Mouse (Mus musculus) embryonic facial prominence, embryonic 14.5 days (tissue): ENCODE data around the gene Echs1. TPM values are rescaled to one million over a fixed set of nuclear protein-coding genes. Genes with fewer than 3 reads are reported as not detected.
"Not testable (repeated sequence)": the region's sequence is repeated elsewhere in the genome, so short reads cannot be mapped to it uniquely, and the experiment has no call there.

Source experiments
- ATAC-seq: fragments of 200-750 bp; cut with Nextera tagmentation; 2 replicates; pipeline ENCODE4 v1.8.0; 2017; ENCODE audit warnings: low read depth, moderate number of reproducible peaks, moderate TSS enrichment
- DNase-seq: peaks from one replicate; pipeline ENCODE4 v3.0.0-alpha.2; 2015; ENCODE audit warnings: low spot score
- H3K27ac ChIP-seq: fragments of 300-500 bp; sonication (generic); replicated peaks from 2 replicates; pipeline ENCODE4 v1.5.1; 2014; ENCODE audit warnings: low read depth, mild to moderate bottlenecking, low read length, moderate library complexity
- H3K27me3 ChIP-seq: fragments of 300-500 bp; sonication (generic); replicated peaks from 2 replicates; pipeline ENCODE4 v1.6.1; 2014; ENCODE audit warnings: low read length; ENCODE audit not compliant: control insufficient read depth, insufficient read depth
- H3K36me3 ChIP-seq: fragments of 300-500 bp; sonication (generic); 2 replicates; pipeline ENCODE4 v1.6.1; 2014; ENCODE audit warnings: low read length, mixed read lengths; ENCODE audit not compliant: control insufficient read depth, insufficient read depth
- H3K4me1 ChIP-seq: fragments of 300-500 bp; sonication (generic); 2 replicates; pipeline ENCODE4 v1.6.1; 2014; ENCODE audit warnings: antibody characterized with exemption, low read length; ENCODE audit not compliant: control insufficient read depth, insufficient read depth
- H3K4me2 ChIP-seq: fragments of 300-500 bp; sonication (generic); 2 replicates; pipeline ENCODE4 v1.6.1; 2014; ENCODE audit warnings: low read depth, mild to moderate bottlenecking, low read length, moderate library complexity, mixed read lengths
- H3K4me3 ChIP-seq: fragments of 300-500 bp; sonication (generic); 2 replicates; pipeline ENCODE4 v1.5.1; 2014; ENCODE audit warnings: low read depth, mild to moderate bottlenecking, low read length
- H3K9ac ChIP-seq: fragments of 300-500 bp; sonication (generic); 2 replicates; pipeline ENCODE4 v1.6.1; 2014; ENCODE audit warnings: low read depth, mild to moderate bottlenecking, low read length, moderate library complexity, mixed read lengths
- H3K9me3 ChIP-seq: fragments of 300-500 bp; sonication (generic); 2 replicates; pipeline ENCODE4 v1.6.1; 2016; ENCODE audit warnings: low read length; ENCODE audit not compliant: control insufficient read depth
- WGBS: fragments of 180-500 bp; shearing (Covaris S2); extraction: QIAGEN DNeasy Blood & Tissue Kit; methylation state at CpG from one replicate; pipeline ENCODE4 v1.1.7; 2014; 5-methylcytosine and 5-hydroxymethylcytosine counted together
- polyA plus RNA-seq: library from polyadenylated mRNA; unstranded; fragments of >200 nt; fragmentation: Nextera tagmentation; extraction: Ambion mirVana; gene quantifications from 2 replicates; pipeline ENCODE4 v1.2.1, GENCODE M21; 2014

Echs1 gene
- polyA plus RNA-seq, 1 experiment from 2014 or later = 136 TPM

DNA sequence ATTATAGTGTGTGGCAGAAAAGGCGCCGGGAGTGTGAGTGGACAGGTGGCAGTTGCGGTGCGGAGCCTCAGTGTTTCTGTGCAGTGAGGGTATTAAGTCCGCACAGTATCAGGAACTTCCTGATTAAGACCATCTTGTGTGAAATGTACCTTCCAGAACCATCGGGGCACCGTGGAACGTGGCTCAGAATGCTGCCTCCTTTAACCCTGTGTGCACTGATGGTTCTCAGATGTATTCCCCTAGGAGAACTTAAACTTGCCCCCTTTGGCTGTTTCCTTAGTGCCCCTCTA is 21.7 kb upstream of the Echs1 start:
- 0% methylated on average over 8 of the region's 8 CpGs for WGBS
- ATAC-seq = no peak

DNA sequence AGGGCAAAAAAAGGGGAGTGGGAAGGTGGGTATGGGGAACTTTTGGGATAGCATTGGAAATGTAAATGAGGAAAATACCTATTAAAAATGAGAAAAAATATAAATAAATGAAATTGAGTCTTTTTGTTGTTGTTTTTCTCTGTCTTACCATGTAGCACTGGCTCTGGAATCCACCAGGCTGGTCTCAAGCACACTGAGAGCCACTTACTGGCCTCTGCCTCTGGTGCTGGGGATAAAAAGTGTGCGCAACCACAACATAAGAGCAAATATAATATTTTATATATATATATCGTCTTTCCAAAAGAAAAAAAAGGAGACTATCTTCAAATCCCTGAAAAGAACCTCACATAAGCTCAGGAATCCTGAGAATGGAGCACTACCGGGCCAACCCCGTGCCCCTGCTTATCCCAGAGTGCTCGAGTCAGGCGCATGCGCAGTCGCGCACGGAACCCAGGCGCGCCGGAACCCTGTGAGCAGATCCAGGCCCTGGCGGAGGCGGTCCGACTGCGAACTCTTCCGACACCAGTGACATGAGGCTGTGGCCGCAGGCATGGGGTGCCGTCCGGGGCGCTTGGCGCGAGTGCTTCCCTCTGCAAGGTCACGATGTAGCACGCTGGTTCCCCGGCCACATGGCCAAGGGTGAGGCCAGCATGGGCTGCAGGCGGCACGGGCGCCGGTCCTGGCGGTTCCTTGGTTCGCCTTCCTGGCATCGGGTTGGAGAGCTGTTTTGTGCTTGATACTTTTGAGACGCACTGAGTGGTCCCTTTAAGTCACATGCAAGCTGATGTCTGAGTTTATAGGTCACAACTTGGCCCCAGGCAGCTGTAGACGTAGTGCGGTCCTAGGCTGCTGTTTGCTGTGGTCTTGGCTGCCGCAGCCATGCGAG is 21.1 kb upstream of the Echs1 start, which contains the start of gene Mtg1:
TSS of gene Mtg1 (plus strand) at position 430 of the 886 bp plus-strand sequence.
- Histone ChIP-seq H3K9ac (peak within 1 kb of the TSS; percentile 88), H3K27me3 (no peaks in the 10 kb centered on the region), H3K9me3 (no peaks in the 10 kb centered on the region), H3K4me3 (peak within 1 kb of the TSS; percentile 78), H3K4me2 (peak within 1 kb of the TSS; percentile 93), H3K27ac (peak within 1 kb of the TSS; percentile 70), H3K36me3 (peaks cover 12% of the 10 kb centered on the region; the same call in 1 of the 2 replicates), H3K4me1 (peaks cover 4% of the 10 kb centered on the region)
- peak; percentile 99 for ATAC-seq
- 2% methylated on average over 38 of the region's 39 CpGs for WGBS
- DNase-seq = peak; percentile 97

More for the DNA sequence above, 21.7 kb upstream of the Echs1 start:
- no peak for DNase-seq
- peaks cover 12% of the 10 kb centered on the region; the same call in 1 of the 2 replicates for H3K36me3 ChIP-seq
- no peaks in the 10 kb centered on the region for H3K27me3 ChIP-seq
- peak overlapping the region; percentile 93 for H3K4me2 ChIP-seq
- H3K27ac ChIP-seq = peak overlapping the region; percentile 70
- peak overlapping the region; percentile 78 for H3K4me3 ChIP-seq
- H3K4me1 ChIP-seq = peaks cover 4% of the 10 kb centered on the region
- H3K9ac ChIP-seq = peak overlapping the region; percentile 88
- no peaks in the 10 kb centered on the region for H3K9me3 ChIP-seq

DNA sequence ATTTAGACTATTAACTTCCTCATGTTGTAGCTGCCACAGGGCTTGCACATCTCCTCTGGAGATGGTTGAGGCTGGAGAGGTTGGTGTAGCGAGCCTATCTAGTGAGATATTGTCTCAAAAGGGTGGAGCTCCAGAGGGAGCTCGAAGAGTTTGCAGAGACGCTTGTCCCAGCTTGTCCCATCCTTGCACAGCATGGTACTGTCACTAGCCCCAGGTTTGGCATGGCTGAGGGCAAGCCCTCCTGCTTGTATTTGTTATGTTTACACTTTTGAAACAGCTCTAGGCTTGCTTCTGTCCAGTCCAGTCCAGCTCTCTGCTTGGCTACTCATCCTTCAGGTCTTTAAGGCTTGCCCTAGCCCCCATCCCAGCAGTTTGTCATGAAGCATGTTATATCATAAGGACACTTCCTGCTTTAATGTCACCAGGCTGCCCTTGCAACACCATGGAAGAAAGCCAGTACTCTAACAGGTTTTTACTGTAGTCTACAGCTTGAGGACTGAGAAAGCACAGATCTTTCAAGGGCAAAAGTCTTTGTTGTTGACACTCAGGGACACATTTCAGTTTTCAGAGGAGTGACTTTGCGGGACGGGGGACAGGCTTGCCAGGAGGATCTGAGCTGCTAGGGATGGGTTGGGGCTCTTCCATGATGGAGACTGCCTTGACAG is 19.0 kb upstream of the Echs1 start:
- H3K4me3 ChIP-seq = no peak overlapping the region
- ATAC-seq = no peak
- peaks cover 4% of the 10 kb centered on the region for H3K4me1 ChIP-seq
- no peaks in the 10 kb centered on the region for H3K9me3 ChIP-seq
- no peak overlapping the region for H3K4me2 ChIP-seq
- no peaks in the 10 kb centered on the region for H3K27me3 ChIP-seq
- no peak for DNase-seq
- no peak overlapping the region for H3K9ac ChIP-seq
- WGBS = 87% methylated on average over 5 of the region's 5 CpGs
- no peak overlapping the region for H3K27ac ChIP-seq
- peaks cover 19% of the 10 kb centered on the region for H3K36me3 ChIP-seq

DNA sequence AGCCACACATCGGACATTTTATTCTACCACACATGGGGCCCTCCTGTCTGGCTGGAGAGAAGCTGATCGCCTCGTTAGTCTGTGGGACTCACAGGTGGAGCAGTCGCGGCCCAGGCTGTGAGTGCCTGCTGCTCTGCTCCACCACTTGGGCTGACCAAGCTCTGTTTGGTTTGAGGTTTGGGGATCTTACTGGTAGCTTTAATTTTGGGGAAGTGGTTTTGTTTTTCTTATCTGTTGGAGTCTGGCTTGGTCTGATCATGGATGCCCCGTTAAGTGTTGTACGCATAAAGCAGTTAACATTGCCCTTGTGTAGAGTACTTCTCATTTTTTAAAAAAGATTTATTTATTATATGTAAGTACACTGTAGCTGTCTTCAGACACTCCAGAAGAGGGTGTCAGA is 17.8 kb upstream of the Echs1 start:
- H3K9ac ChIP-seq, DNase-seq, H3K9me3 ChIP-seq, H3K4me1 ChIP-seq, H3K4me2 ChIP-seq, H3K4me3 ChIP-seq, ATAC-seq, H3K27me3 ChIP-seq, H3K27ac ChIP-seq: not testable (repeated sequence)
- 97% methylated on average over 5 of the region's 7 CpGs for WGBS
- peaks cover 31% of the 10 kb centered on the region for H3K36me3 ChIP-seq

DNA sequence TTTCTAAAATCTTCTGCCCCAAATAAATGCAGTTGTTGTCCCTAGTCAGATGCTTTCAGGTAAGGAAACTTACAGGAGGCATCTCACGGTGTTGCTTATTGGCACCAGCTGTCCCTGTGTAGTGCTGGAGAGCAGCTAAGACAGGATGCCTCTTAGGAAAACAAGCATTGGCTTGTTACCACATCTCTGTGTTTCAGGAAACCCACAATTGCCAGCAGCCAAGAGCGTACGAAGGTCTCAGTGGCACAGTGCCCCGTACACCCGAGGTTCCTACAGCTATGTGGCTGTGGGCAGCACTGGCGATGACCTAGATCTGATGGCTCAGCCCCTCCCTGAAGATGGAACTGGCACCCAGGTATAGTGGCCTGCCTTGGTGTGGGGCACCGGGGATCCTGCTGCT is 15.9 kb upstream of the Echs1 start:
- H3K36me3 ChIP-seq = peaks cover 31% of the 10 kb centered on the region
- not testable (repeated sequence) for H3K9ac ChIP-seq, ATAC-seq, H3K4me1 ChIP-seq, H3K9me3 ChIP-seq, H3K4me2 ChIP-seq, H3K27me3 ChIP-seq, H3K4me3 ChIP-seq, H3K27ac ChIP-seq, DNase-seq
- 88% methylated on average over 7 of the region's 7 CpGs for WGBS

DNA sequence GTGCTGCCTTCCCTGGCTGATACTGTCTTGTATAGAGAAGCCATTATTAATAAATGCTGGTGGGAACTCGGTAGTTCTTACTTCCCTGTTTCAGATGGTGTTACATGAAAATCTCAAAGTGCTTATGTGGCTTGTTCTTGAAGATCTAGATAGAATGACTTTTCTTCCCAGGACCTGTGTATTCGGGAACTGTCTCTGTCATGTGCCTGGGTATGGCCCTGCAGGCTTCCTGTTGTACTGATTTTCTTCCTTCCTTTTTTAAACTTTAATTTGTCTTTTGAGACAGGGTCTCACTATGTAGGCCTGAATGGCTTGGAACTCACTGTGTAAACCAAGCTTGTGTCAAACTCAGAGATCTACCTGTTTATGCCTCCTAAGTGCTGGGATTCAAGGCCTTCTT is 11.6 kb upstream of the Echs1 start:
- WGBS = 84% methylated on average over 2 of the region's 2 CpGs
- Histone ChIP-seq H3K27ac (no peak overlapping the region), H3K4me2 (no peak overlapping the region), H3K36me3 (peaks cover 19% of the 10 kb centered on the region), H3K27me3 (no peaks in the 10 kb centered on the region), H3K9ac (no peak overlapping the region), H3K4me1 (0 out of 2 replicates have a peak, but pooled peaks cover 4% of the 10 kb centered on the region), H3K9me3 (no peaks in the 10 kb centered on the region), H3K4me3 (no peak overlapping the region)
- no peak for ATAC-seq
- no peak for DNase-seq

DNA sequence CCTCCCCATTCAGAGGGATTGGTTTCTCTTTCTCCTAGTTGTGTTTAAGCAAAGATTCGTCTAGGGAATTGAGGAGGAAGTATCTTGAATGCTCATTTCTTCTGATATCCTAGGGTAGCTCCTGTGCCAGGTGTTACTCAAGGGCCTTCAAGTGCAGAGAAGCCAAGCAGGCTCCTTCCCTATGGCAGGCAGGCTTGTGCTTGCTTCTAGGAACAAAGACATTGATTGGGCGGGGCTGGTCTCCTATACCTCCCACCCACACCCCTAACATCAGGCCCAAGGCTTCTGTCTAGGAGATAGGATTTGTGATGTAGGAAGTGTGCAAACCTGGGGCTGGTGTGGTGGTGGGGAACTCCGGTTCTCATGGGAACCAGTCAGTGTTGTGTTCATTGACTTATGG is 10.7 kb upstream of the Echs1 start:
- Histone ChIP-seq H3K27me3 (no peaks in the 10 kb centered on the region), H3K27ac (no peak overlapping the region), H3K36me3 (peaks cover 19% of the 10 kb centered on the region), H3K4me2 (no peak overlapping the region), H3K4me3 (no peak overlapping the region), H3K9me3 (no peaks in the 10 kb centered on the region), H3K9ac (no peak overlapping the region), H3K4me1 (0 out of 2 replicates have a peak, but pooled peaks cover 4% of the 10 kb centered on the region)
- ATAC-seq (no peak), DNase-seq (no peak)
- WGBS = 87% methylated on average over 3 of the region's 3 CpGs

DNA sequence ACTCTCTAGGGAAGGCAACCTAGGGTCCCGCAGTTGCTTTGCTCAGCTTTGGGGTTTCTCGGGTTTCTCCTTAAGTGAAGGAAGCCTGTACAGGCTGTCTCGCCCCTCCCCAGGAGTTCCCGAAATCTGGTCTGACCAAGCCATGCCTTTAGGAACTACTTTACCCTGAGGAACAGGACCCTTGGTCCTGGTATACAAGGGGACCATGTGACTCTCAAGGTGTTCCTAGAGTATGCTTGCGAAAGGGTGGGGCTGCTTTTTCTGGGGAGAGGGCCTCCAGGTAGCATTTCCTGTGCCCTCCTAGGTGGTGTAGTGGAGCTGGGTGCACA is 9.7 kb upstream of the Echs1 start:
- Histone ChIP-seq H3K27me3 (no peaks in the 10 kb centered on the region), H3K27ac (no peak overlapping the region), H3K4me1 (0 out of 2 replicates have a peak, but pooled peaks cover 4% of the 10 kb centered on the region), H3K9ac (peak overlapping the region; percentile 87), H3K9me3 (no peaks in the 10 kb centered on the region), H3K36me3 (peaks cover 19% of the 10 kb centered on the region), H3K4me2 (peak overlapping the region; percentile 59), H3K4me3 (peak overlapping the region; percentile 82)
- ATAC-seq = no peak; the same call in 1 of the 2 replicates
- 3% methylated on average over 5 of the region's 5 CpGs for WGBS
- DNase-seq = no peak
